Mouse (Mus musculus) intestine, postnatal 0 days (tissue): ENCODE results near the gene Krt1. TPM values are rescaled to one million over a fixed set of nuclear protein-coding genes. Genes with fewer than 3 reads are reported as not detected.

Experiments
- ATAC-seq: fragments of 200-750 bp; cut with Nextera tagmentation; 2 replicates; pipeline ENCODE4 v1.8.0; 2017; ENCODE audit warnings: mild to moderate bottlenecking, moderate TSS enrichment, moderate library complexity
- H3K27ac ChIP-seq: fragments of 300-500 bp; sonication (generic); 2 replicates; pipeline ENCODE4 v1.5.1; 2014; ENCODE audit warnings: mild to moderate bottlenecking, low read depth, low read length, moderate library complexity
- H3K27me3 ChIP-seq: fragments of 300-500 bp; sonication (generic); replicated peaks from 2 replicates; pipeline ENCODE4 v1.6.1; 2014; ENCODE audit warnings: low read length, mixed read lengths; ENCODE audit not compliant: control insufficient read depth, insufficient read depth
- H3K36me3 ChIP-seq: fragments of 300-500 bp; sonication (generic); 2 replicates; pipeline ENCODE4 v1.6.1; 2014; ENCODE audit warnings: mild to moderate bottlenecking, moderate library complexity; ENCODE audit not compliant: control insufficient read depth, insufficient read depth
- H3K4me1 ChIP-seq: fragments of 300-500 bp; sonication (generic); replicated peaks from 2 replicates; pipeline ENCODE4 v1.6.1; 2014; ENCODE audit warnings: antibody characterized with exemption, low read length, mixed read lengths; ENCODE audit not compliant: control insufficient read depth, insufficient read depth
- H3K4me2 ChIP-seq: fragments of 300-500 bp; sonication (generic); replicated peaks from 2 replicates; pipeline ENCODE4 v1.6.1; 2014; ENCODE audit warnings: low read depth, mild to moderate bottlenecking, moderate library complexity
- H3K4me3 ChIP-seq: fragments of 300-500 bp; sonication (generic); 2 replicates; pipeline ENCODE4 v1.5.1; 2014; ENCODE audit warnings: low read depth, low read length
- H3K9ac ChIP-seq: fragments of 300-500 bp; sonication (generic); 2 replicates; pipeline ENCODE4 v1.6.1; 2014; ENCODE audit warnings: mild to moderate bottlenecking, low read depth, low read length
- H3K9me3 ChIP-seq: fragments of 300-500 bp; sonication (generic); 2 replicates; pipeline ENCODE4 v1.6.1; 2016; ENCODE audit warnings: mixed run types; ENCODE audit not compliant: control insufficient read depth
- CTCF ChIP-seq: sonication (generic); IDR thresholded peaks from 2 replicates; pipeline ENCODE4 v1.5.1; 2016; ENCODE audit warnings: low read depth, mild to moderate bottlenecking, control low read depth, antibody characterized with exemption, moderate library complexity
- WGBS: fragments of 180-500 bp; shearing (Covaris S2); extraction: QIAGEN DNeasy Blood & Tissue Kit; methylation state at CpG from one replicate; pipeline ENCODE4 v1.1.7; 2014; 5-methylcytosine and 5-hydroxymethylcytosine counted together
- polyA plus RNA-seq: library from polyadenylated mRNA; unstranded; fragments of >200 nt; fragmentation: Nextera tagmentation; extraction: Ambion mirVana; gene quantifications from 2 replicates; pipeline ENCODE4 v1.2.1, GENCODE M21; 2015

Gene Krt1
- polyA plus RNA-seq, 1 experiment from 2014 or later: 0.50 TPM

DNA sequence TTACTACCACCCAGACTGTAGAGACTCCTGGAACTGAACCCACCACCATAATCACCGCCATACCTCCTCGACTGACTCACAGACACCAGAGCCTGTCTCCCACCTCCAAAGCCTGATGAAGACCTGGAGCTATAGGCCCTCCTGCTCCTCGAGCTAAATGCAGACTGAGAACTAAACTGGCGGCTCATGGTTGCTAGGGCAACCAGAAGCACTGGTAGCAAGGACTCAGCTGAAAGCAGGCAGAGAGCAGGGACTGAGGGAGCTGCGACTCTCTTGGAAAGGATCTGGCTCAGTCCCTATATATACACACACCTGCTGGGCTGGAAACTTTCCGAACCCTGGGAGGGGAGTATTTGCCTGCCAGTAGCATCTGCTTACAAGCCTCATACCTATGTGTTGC, 18.8 kb upstream of the Krt1 start, which contains the start of gene Krt77:
Krt77 (minus strand) TSS at position 275 of the 400 bp plus-strand sequence.
- no peak within 1 kb of the TSS for H3K27ac ChIP-seq
- no peak for ATAC-seq
- H3K36me3 ChIP-seq: no peaks in the 10 kb centered on the region
- no peak within 1 kb of the TSS for H3K4me2 ChIP-seq
- WGBS: 34% methylated on average over 6 of the region's 6 CpGs
- TF ChIP-seq CTCF: no peak
- peaks cover 20% of the 10 kb centered on the region for H3K27me3 ChIP-seq
- H3K9me3 ChIP-seq: no peaks in the 10 kb centered on the region
- no peaks in the 10 kb centered on the region for H3K4me1 ChIP-seq
- H3K4me3 ChIP-seq: no peak within 1 kb of the TSS
- no peak within 1 kb of the TSS for H3K9ac ChIP-seq

DNA sequence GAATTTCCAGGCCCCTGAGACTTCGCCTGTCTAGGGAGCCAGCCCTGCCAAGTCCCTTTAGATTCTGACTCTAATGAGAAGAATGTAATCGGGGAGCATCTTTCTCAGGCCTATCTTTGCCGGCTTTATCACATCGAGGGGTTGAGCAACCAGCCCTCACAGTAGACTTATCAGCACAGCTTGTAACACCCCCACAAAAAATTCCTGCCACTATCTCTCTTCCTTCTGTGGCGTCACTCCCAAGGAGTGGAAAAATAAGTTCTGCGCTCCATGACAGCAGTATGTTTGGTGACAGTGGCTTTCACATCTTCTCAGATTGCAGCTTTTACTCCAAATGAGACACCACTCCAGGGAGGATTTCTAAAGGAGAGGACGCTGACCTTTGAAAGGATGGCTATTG, 16.2 kb upstream of the Krt1 start:
- ATAC-seq: no peak
- Histone ChIP-seq H3K27ac (no peak overlapping the region), H3K9me3 (no peaks in the 10 kb centered on the region), H3K9ac (no peak overlapping the region), H3K4me3 (no peak overlapping the region), H3K27me3 (peaks cover 16% of the 10 kb centered on the region; the same call in 1 of the 2 replicates), H3K4me2 (no peak overlapping the region), H3K4me1 (no peaks in the 10 kb centered on the region), H3K36me3 (no peaks in the 10 kb centered on the region)
- WGBS: 81% methylated on average over 7 of the region's 7 CpGs
- no peak for TF ChIP-seq CTCF

DNA sequence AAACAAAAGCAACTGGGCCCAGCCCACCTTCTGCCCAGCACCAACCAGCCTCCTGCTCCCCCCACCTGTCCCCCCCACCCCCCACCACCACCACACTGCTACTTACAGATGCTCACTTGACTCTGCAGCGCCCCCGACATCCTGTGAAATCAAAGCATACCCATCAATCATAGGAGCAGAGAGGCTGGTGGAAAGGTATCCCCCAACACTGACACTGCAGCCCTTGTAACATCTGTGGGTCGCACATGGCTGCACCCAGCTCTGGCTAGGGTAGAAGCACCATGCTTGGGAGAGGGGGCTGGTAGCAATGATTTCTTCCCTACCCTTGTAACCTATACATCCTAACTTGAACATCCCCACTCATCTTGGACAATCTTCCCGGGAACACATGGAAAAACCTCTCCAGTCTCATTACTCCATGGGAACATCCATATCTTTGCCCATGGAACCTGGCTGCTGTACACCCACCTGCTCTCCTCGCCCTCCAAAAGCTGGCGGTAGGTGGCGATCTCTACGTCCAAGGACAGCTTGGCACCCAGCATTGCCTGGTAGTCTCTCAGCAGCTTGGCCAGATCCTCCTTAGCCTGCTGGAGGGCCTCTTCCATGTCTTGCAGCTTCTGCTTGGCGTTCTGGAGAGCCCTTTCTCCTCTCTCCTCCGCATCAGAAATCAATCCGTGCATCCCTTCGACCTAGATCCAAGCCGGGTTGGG, 10.0 kb upstream of the Krt1 start:
- Histone ChIP-seq H3K27ac (no peak overlapping the region), H3K36me3 (no peaks in the 10 kb centered on the region), H3K4me1 (no peaks in the 10 kb centered on the region), H3K4me3 (no peak overlapping the region), H3K9ac (no peak overlapping the region), H3K9me3 (no peaks in the 10 kb centered on the region), H3K27me3 (peaks cover 17% of the 10 kb centered on the region), H3K4me2 (peak overlapping the region; percentile 75)
- peak; percentile 43 for TF ChIP-seq CTCF
- 53% methylated on average over 13 of the region's 13 CpGs for WGBS
- ATAC-seq: no peak

DNA sequence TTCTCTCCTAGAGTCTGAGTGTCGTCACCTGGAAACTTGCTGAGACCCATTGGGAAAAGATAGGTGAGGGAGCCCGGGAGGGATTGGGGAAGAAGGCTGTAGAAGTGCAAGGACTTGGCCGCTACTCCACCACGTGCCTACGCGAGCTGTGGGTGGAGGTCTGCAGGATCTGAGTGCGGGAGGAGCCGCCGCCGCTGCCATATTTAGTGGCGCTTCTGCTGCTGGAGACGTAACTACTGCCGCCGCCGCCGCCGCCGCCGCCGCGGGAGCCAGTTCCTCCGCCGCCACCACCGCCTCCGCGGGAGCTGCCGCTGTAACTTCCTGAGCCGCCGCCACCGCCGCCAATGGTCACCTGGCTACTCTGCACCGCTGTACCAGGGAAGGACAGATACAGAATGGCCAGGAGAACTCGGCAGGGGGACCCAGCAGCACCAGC, 9.2 kb upstream of the Krt1 start:
- Histone ChIP-seq H3K4me1 (no peaks in the 10 kb centered on the region), H3K27ac (no peak overlapping the region), H3K4me2 (peak overlapping the region; percentile 75), H3K4me3 (peak overlapping the region; percentile 37), H3K27me3 (peaks cover 17% of the 10 kb centered on the region), H3K9ac (no peak overlapping the region; the same call in 1 of the 2 replicates), H3K36me3 (no peaks in the 10 kb centered on the region), H3K9me3 (no peaks in the 10 kb centered on the region)
- WGBS: under 1% methylated on average over 33 of the region's 33 CpGs
- ATAC-seq: no peak
- TF ChIP-seq CTCF: peak; percentile 16; the same call in 1 of the 2 replicates

DNA sequence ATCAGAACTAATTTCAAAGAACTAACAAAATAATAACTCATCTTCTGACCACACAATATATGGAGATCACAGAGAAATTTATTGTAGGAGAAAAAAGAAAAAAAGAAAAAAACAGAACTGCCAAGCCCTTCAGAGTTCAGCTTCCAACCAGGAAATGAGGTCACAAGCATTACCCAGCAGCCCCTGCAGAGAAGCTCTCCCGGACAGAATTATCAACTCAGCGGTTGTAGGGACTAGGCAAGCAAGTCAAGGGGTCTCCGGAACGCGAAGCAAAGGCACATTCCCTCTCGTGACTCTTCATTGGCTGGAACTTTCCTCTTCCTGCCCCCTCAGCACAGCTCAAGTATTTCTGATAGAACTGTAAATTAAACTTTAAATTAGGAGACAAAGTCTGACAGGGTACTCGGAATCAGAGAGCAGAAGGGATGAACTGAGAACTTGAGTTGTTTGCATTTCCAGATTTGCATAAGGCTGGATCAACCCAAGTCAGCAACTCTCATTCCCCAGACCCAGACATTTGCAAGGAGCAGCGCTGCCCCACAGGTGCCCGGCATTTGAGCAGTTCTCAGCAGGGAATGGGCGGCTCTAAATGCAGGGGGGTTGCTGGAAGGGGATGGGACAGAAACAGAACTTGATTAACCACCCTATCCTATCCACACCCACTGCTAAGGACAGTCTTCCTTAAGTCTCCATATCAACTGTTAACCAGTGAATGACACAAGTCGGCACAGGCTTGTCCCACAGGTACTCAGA, 8.3 kb upstream of the Krt1 start:
- WGBS: 24% methylated on average over 11 of the region's 11 CpGs
- Histone ChIP-seq H3K4me2 (peak overlapping the region; percentile 75), H3K36me3 (no peaks in the 10 kb centered on the region), H3K4me3 (no peak overlapping the region), H3K27me3 (peaks cover 17% of the 10 kb centered on the region), H3K27ac (no peak overlapping the region), H3K9me3 (no peaks in the 10 kb centered on the region), H3K9ac (no peak overlapping the region), H3K4me1 (no peaks in the 10 kb centered on the region)
- TF ChIP-seq CTCF: no peak
- ATAC-seq: no peak

DNA sequence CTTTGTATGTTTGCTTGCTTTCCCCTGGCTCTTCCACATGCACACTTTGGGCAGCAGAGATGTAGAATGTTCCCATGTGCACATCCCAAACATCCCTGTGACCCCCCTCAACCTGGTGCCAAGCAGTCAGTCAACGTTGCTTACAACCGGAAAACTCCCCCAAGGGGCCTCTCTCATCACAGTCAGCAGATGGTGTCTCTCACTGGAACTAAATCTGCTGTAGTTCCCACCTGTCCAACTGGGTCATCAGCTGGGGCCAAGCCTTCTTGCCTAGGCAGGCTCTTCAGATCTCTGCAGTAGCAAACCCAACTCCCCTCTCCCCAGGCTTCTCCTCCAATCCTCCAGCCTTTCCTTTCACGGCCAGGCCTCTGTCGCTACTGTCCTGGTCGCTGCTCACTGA, 6.1 kb upstream of the Krt1 start:
- WGBS: 58% methylated on average over 5 of the region's 5 CpGs
- TF ChIP-seq CTCF: no peak
- Histone ChIP-seq H3K9me3 (no peaks in the 10 kb centered on the region), H3K4me3 (no peak overlapping the region), H3K36me3 (no peaks in the 10 kb centered on the region), H3K4me1 (no peaks in the 10 kb centered on the region), H3K4me2 (no peak overlapping the region), H3K27ac (no peak overlapping the region), H3K27me3 (peaks cover 17% of the 10 kb centered on the region), H3K9ac (no peak overlapping the region)
- no peak for ATAC-seq
